ENCODE assay signal across 10 mouse cellular contexts in the genomic region with DNA sequence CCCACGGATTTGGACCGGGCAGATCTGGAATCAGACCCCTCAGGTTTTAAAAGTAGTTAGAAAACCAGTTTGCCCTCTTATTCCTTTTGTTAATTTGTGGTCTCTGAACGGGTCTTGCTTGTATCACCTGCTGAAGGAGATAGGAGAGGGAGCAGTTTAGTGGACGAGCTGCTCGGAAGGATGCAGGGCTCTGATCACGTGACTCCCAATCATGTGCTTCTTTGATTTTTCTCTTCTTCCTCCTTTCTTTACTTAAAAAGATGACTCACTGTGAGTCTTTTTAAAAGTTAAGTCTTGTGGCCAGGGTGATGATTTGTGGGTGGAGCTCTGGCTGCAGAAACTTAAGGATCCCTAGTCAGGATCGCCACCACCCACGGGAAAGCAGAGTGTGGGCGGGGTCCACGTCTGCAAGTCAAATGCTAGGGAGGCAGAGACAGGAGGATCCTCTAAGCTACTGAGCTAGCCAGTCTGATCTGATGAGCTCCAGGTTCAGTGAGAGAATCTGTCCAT.
A peak's percentile ranks its signal among the peaks of the same experiment; 100 is the strongest.
DNase-seq lines count a peak whose midpoint lies in the region; ATAC-seq and TF ChIP-seq lines count a peak whose summit lies in the region.
"Had no signal": no experiment of that assay in that cellular context is flagged by ENCODE, and none has a peak within 500 bp of the region (broad histone marks: within the 10 kb centered on the region; RNA-seq: fewer than 3 reads in every experiment).

No protein-coding gene starts in this region.

- H3K4me3 ChIP-seq in kidney, embryonic 16.5 days (ENCODE audit: low read length): 0 out of 2 replicates have a peak overlapping the region, but pooled peaks have one; percentile 7
- H3K4me3 ChIP-seq in bone marrow macrophage, adult 2 months (ENCODE audit: insufficient read depth, low read length): no peak overlapping the region
- no peak overlapping the region for H3K4me3 ChIP-seq in hindbrain, embryonic 15.5 days
- no peak overlapping the region for H3K4me3 ChIP-seq in neural tube, embryonic 15.5 days (replicated peaks)
- H3K4me3 ChIP-seq: left cerebral cortex, adult 2 months had no signal

- 0 out of 2 replicates have a peak overlapping the region, but pooled peaks have one; percentile 35 for H3K4me2 ChIP-seq in kidney, embryonic 16.5 days (replicated peaks; ENCODE audit: low read depth, low read length)
- H3K4me2 ChIP-seq in hindbrain, embryonic 15.5 days: peak overlapping the region; percentile 45
- peak overlapping the region; percentile 47 for H3K4me2 ChIP-seq in neural tube, embryonic 15.5 days

- H3K9ac ChIP-seq in kidney, embryonic 16.5 days (replicated peaks; ENCODE audit: low read length): peak overlapping the region; percentile 45; the same call in 1 of the 2 replicates
- no peak overlapping the region for H3K9ac ChIP-seq in hindbrain, embryonic 15.5 days
- no peak overlapping the region for H3K9ac ChIP-seq in neural tube, embryonic 15.5 days (replicated peaks)

- no peak for ATAC-seq in kidney, embryonic 16.5 days (ENCODE audit: low FRiP score, low TSS enrichment)
- no peak for ATAC-seq in hindbrain, embryonic 15.5 days (ENCODE audit: low FRiP score, low read depth)
- ATAC-seq in neural tube, embryonic 15.5 days (ENCODE audit: low FRiP score): no peak

- no peaks in the 10 kb centered on the region for H3K27me3 ChIP-seq in kidney, embryonic 16.5 days (ENCODE audit: insufficient read depth, low read length)
- H3K27me3 ChIP-seq in hindbrain, embryonic 15.5 days: no peaks in the 10 kb centered on the region
- H3K27me3 ChIP-seq in neural tube, embryonic 15.5 days (replicated peaks): no peaks in the 10 kb centered on the region

- WGBS in kidney, embryonic 16.5 days: 60% methylated on average over 10 of the region's 10 CpGs
- WGBS in hindbrain, embryonic 15.5 days: 64% methylated on average over 10 of the region's 10 CpGs
- 70% methylated on average over 10 of the region's 10 CpGs for WGBS in neural tube, embryonic 15.5 days

- H3K36me3 ChIP-seq in kidney, embryonic 16.5 days (ENCODE audit: insufficient read depth, low read length): no peaks in the 10 kb centered on the region
- no peaks in the 10 kb centered on the region for H3K36me3 ChIP-seq in hindbrain, embryonic 15.5 days
- H3K36me3 ChIP-seq in neural tube, embryonic 15.5 days: no peaks in the 10 kb centered on the region

- no peak for TF ChIP-seq CTCF in bone marrow macrophage, adult 2 months (IDR thresholded peaks at IDR 0.05; ENCODE audit: low read depth, low read length)

- no peak for DNase-seq in kidney, adult 11 months
- DNase-seq in layer of hippocampus, adult 9-11 months: no peak
- no peak for DNase-seq in gastrocnemius, postnatal 4 days (ENCODE audit: low spot score in 2 of 2)
- DNase-seq in thymus, adult 18-20 months: no peak
- DNase-seq: gastrocnemius, postnatal 36 days had no signal

- peaks cover 9% of the 10 kb centered on the region for H3K4me1 ChIP-seq in kidney, embryonic 16.5 days (ENCODE audit: insufficient read depth, low read length)
- peaks cover 14% of the 10 kb centered on the region for H3K4me1 ChIP-seq in bone marrow macrophage, adult 2 months (ENCODE audit: control insufficient read depth, insufficient read depth, low read length)
- peaks cover 13% of the 10 kb centered on the region; the same call in 1 of the 2 replicates for H3K4me1 ChIP-seq in hindbrain, embryonic 15.5 days (replicated peaks)
- H3K4me1 ChIP-seq in neural tube, embryonic 15.5 days: peaks cover 12% of the 10 kb centered on the region

- peaks cover 11% of the 10 kb centered on the region for H3K9me3 ChIP-seq in kidney, embryonic 16.5 days (ENCODE audit: low read length)
- no peaks in the 10 kb centered on the region for H3K9me3 ChIP-seq in hindbrain, embryonic 15.5 days
- H3K9me3 ChIP-seq in neural tube, embryonic 15.5 days (replicated peaks): no peaks in the 10 kb centered on the region

- no peak for TF ChIP-seq POLR2A in bone marrow macrophage, adult 2 months (IDR thresholded peaks at IDR 0.05; ENCODE audit: borderline replicate concordance, low read depth, low read length)

- 0 out of 2 replicates have a peak overlapping the region, but pooled peaks have one; percentile 5 for H3K27ac ChIP-seq in kidney, embryonic 16.5 days (ENCODE audit: low read length)
- peak overlapping the region; percentile 75 for H3K27ac ChIP-seq in bone marrow macrophage, adult 2 months (ENCODE audit: insufficient read depth, low read depth, low read length)
- no peak overlapping the region for H3K27ac ChIP-seq in hindbrain, embryonic 15.5 days (replicated peaks)
- no peak overlapping the region for H3K27ac ChIP-seq in neural tube, embryonic 15.5 days (replicated peaks)
- H3K27ac ChIP-seq: left cerebral cortex, adult 2 months had no signal

Comparison
In these comparisons a context has a peak if more than half of its experiments do, and no peak if none do; other contexts are left out.
1. H3K27ac ChIP-seq: peak in kidney, embryonic 16.5 days (single experiment) and bone marrow macrophage, adult 2 months (single experiment); none in hindbrain, embryonic 15.5 days (single experiment) and neural tube, embryonic 15.5 days (single experiment).
2. Peak in every context shown above with its lines, with median percentiles within 50 percentile points of each other: H3K4me2 ChIP-seq.